Mouse (Mus musculus) lung, embryonic 14.5 days (tissue): ENCODE results near the gene Lix1l. TPM values are rescaled to one million over a fixed set of nuclear protein-coding genes. Genes with fewer than 3 reads are reported as not detected.

Source experiments
- ATAC-seq: fragments of 200-750 bp; cut with Nextera tagmentation; 2 replicates; pipeline ENCODE4 v1.8.0; 2017; ENCODE audit warnings: mild to moderate bottlenecking, moderate TSS enrichment, moderate library complexity; ENCODE audit not compliant: insufficient read depth
- DNase-seq: peaks from one replicate; pipeline ENCODE4 v3.0.0-alpha.2; 2015
- H3K27ac ChIP-seq: fragments of 300-500 bp; sonication (generic); 2 replicates; pipeline ENCODE4 v1.5.1; 2014; ENCODE audit warnings: low read depth, mild to moderate bottlenecking, moderate library complexity
- H3K27me3 ChIP-seq: fragments of 300-500 bp; sonication (generic); 2 replicates; pipeline ENCODE4 v1.6.1; 2014; ENCODE audit warnings: low read length, control low read depth; ENCODE audit not compliant: insufficient read depth
- H3K36me3 ChIP-seq: fragments of 300-500 bp; sonication (generic); 2 replicates; pipeline ENCODE4 v1.6.1; 2014; ENCODE audit warnings: control low read depth; ENCODE audit not compliant: insufficient read depth
- H3K4me1 ChIP-seq: fragments of 300-500 bp; sonication (generic); 2 replicates; pipeline ENCODE4 v1.6.1; 2014; ENCODE audit warnings: antibody characterized with exemption, control low read depth; ENCODE audit not compliant: insufficient read depth
- H3K4me2 ChIP-seq: fragments of 300-500 bp; sonication (generic); 2 replicates; pipeline ENCODE4 v1.6.1; 2014; ENCODE audit warnings: mild to moderate bottlenecking
- H3K4me3 ChIP-seq: fragments of 300-500 bp; sonication (generic); 2 replicates; pipeline ENCODE4 v1.5.1; 2014; ENCODE audit warnings: low read depth, low read length
- H3K9ac ChIP-seq: fragments of 300-500 bp; sonication (generic); 2 replicates; pipeline ENCODE4 v1.6.1; 2014
- H3K9me3 ChIP-seq: fragments of 300-500 bp; sonication (generic); 2 replicates; pipeline ENCODE4 v1.6.1; 2016; ENCODE audit warnings: low read depth, low read length, control low read depth
- CTCF ChIP-seq: IDR thresholded peaks from 2 replicates; pipeline ENCODE4 v1.5.1; 2016; ENCODE audit warnings: antibody characterized with exemption, low read depth
- WGBS: fragments of 180-500 bp; shearing (Covaris S2); extraction: QIAGEN DNeasy Blood & Tissue Kit; methylation state at CpG from one replicate; pipeline ENCODE4 v1.1.7; 2014; 5-methylcytosine and 5-hydroxymethylcytosine counted together
- polyA plus RNA-seq: library from polyadenylated mRNA; unstranded; fragments of >200 nt; fragmentation: Nextera tagmentation; extraction: Ambion mirVana; gene quantifications from 2 replicates; pipeline ENCODE4 v1.2.1, GENCODE M21; 2014

Gene Lix1l
- polyA plus RNA-seq, 1 experiment from 2014 or later: 7.9 TPM

- Histone ChIP-seq H3K4me3 (no peak overlapping the region), H3K4me2 (no peak overlapping the region), H3K4me1 (0 out of 2 replicates have a peak, but pooled peaks cover 3% of the 10 kb centered on the region), H3K27ac (no peak overlapping the region), H3K9ac (no peak overlapping the region), H3K36me3 (0 out of 2 replicates have a peak, but pooled peaks cover 3% of the 10 kb centered on the region), H3K9me3 (no peaks in the 10 kb centered on the region), H3K27me3 (no peaks in the 10 kb centered on the region)
- 90% methylated on average over 5 of the region's 5 CpGs for WGBS
- DNase-seq (no peak), ATAC-seq (no peak)
- no peak; the same call in 1 of the 2 replicates for TF ChIP-seq CTCF
These were observed 17.6 kb upstream of the Lix1l start for GRCm38 (mm10) chr3:96583386-96583785.

- H3K27ac ChIP-seq: no peak overlapping the region
- DNase-seq: no peak
- 0 out of 2 replicates have a peak, but pooled peaks cover under 1% of the 10 kb centered on the region for H3K4me1 ChIP-seq
- no peak for ATAC-seq
- H3K9me3 ChIP-seq: no peaks in the 10 kb centered on the region
- H3K27me3 ChIP-seq: 0 out of 2 replicates have a peak, but pooled peaks cover 3% of the 10 kb centered on the region
- no peak overlapping the region for H3K4me2 ChIP-seq
- no peak for TF ChIP-seq CTCF
- no peak overlapping the region for H3K9ac ChIP-seq
- no peak overlapping the region for H3K4me3 ChIP-seq
- no peaks in the 10 kb centered on the region for H3K36me3 ChIP-seq
- WGBS: 80% methylated on average over 4 of the region's 4 CpGs
These were observed 10.3 kb upstream of the Lix1l start for GRCm38 (mm10) chr3:96590657-96591056.

- no peak for TF ChIP-seq CTCF
- Histone ChIP-seq H3K27ac (peak overlapping the region; percentile 84; the same call in 1 of the 2 replicates), H3K27me3 (peaks cover 28% of the 10 kb centered on the region), H3K4me3 (peak overlapping the region; percentile 64), H3K9me3 (no peaks in the 10 kb centered on the region), H3K9ac (peak overlapping the region; percentile 71), H3K4me2 (peak overlapping the region; percentile 80), H3K36me3 (no peaks in the 10 kb centered on the region), H3K4me1 (peaks cover 8% of the 10 kb centered on the region; the same call in 1 of the 2 replicates)
- under 1% methylated on average over 10 of the region's 10 CpGs for WGBS
- peak; percentile 61 for DNase-seq
- no peak for ATAC-seq
These were observed 7.6 kb upstream of the Lix1l start for GRCm38 (mm10) chr3:96593374-96593773.

GRCm38 (mm10) chr3:96593790-96594560 is 7.0 kb upstream of the Lix1l start, which contains the start of gene Polr3gl:
Gene Polr3gl, minus strand, starts transcription at chr3:96594181.
- peak; percentile 45 for TF ChIP-seq CTCF
- H3K4me2 ChIP-seq: peak within 1 kb of the TSS; percentile 80
- no peaks in the 10 kb centered on the region for H3K36me3 ChIP-seq
- peak within 1 kb of the TSS; percentile 71 for H3K9ac ChIP-seq
- ATAC-seq (peak; percentile 87), DNase-seq (peak; percentile 96)
- H3K9me3 ChIP-seq: no peaks in the 10 kb centered on the region
- H3K4me3 ChIP-seq: peak within 1 kb of the TSS; percentile 64
- under 1% methylated on average over 36 of the region's 38 CpGs for WGBS
- peaks cover 31% of the 10 kb centered on the region for H3K27me3 ChIP-seq
- H3K4me1 ChIP-seq: peaks cover 8% of the 10 kb centered on the region; the same call in 1 of the 2 replicates
- H3K27ac ChIP-seq: peak within 1 kb of the TSS; percentile 84

GRCm38 (mm10) chr3:96594851-96595250 is 6.1 kb upstream of the Lix1l start:
- no peak for TF ChIP-seq CTCF
- H3K27ac ChIP-seq: no peak overlapping the region
- H3K4me1 ChIP-seq: peaks cover 8% of the 10 kb centered on the region; the same call in 1 of the 2 replicates
- H3K27me3 ChIP-seq: peaks cover 34% of the 10 kb centered on the region
- no peak overlapping the region for H3K9ac ChIP-seq
- H3K4me3 ChIP-seq: no peak overlapping the region
- DNase-seq: no peak
- H3K36me3 ChIP-seq: no peaks in the 10 kb centered on the region
- WGBS: 71% methylated on average over 5 of the region's 5 CpGs
- ATAC-seq: no peak
- no peaks in the 10 kb centered on the region for H3K9me3 ChIP-seq
- no peak overlapping the region for H3K4me2 ChIP-seq

GRCm38 (mm10) chr3:96595661-96596060 is 5.3 kb upstream of the Lix1l start:
- no peaks in the 10 kb centered on the region for H3K9me3 ChIP-seq
- H3K27ac ChIP-seq: no peak overlapping the region
- peak overlapping the region; percentile 97 for H3K4me2 ChIP-seq
- no peak for TF ChIP-seq CTCF
- H3K36me3 ChIP-seq: no peaks in the 10 kb centered on the region
- ATAC-seq (no peak), DNase-seq (no peak)
- peak overlapping the region; percentile 50 for H3K4me3 ChIP-seq
- peaks cover 34% of the 10 kb centered on the region for H3K27me3 ChIP-seq
- WGBS: 23% methylated on average over 6 of the region's 6 CpGs
- peaks cover 8% of the 10 kb centered on the region; the same call in 1 of the 2 replicates for H3K4me1 ChIP-seq
- no peak overlapping the region for H3K9ac ChIP-seq

GRCm38 (mm10) chr3:96596228-96596707 is 4.7 kb upstream of the Lix1l start, which contains the start of gene Ankrd34a:
Gene Ankrd34a, plus strand, starts transcription at chr3:96596636.
- Histone ChIP-seq H3K27me3 (peaks cover 34% of the 10 kb centered on the region), H3K9me3 (no peaks in the 10 kb centered on the region), H3K27ac (peak within 1 kb of the TSS; percentile 75; the same call in 1 of the 2 replicates), H3K4me3 (peak within 1 kb of the TSS; percentile 50), H3K36me3 (no peaks in the 10 kb centered on the region), H3K9ac (peak within 1 kb of the TSS; percentile 65), H3K4me2 (peak within 1 kb of the TSS; percentile 97), H3K4me1 (peaks cover 8% of the 10 kb centered on the region; the same call in 1 of the 2 replicates)
- WGBS: 2% methylated on average over 23 of the region's 23 CpGs
- no peak for TF ChIP-seq CTCF
- DNase-seq (peak; percentile 71), ATAC-seq (no peak)
